Mouse (Mus musculus): ENCODE measurements around the gene Tnni2. TPM values are rescaled to one million over a fixed set of nuclear protein-coding genes. Genes with fewer than 3 reads are reported as not detected.
A peak's percentile ranks its signal among the peaks of the same experiment; 100 is the strongest.
"Not testable (repeated sequence)": the region's sequence is repeated elsewhere in the genome, so short reads cannot be mapped to it uniquely, and the experiment has no call there.

Gene Tnni2
- polyA plus RNA-seq, 1 experiment: 4.3 TPM

DNA sequence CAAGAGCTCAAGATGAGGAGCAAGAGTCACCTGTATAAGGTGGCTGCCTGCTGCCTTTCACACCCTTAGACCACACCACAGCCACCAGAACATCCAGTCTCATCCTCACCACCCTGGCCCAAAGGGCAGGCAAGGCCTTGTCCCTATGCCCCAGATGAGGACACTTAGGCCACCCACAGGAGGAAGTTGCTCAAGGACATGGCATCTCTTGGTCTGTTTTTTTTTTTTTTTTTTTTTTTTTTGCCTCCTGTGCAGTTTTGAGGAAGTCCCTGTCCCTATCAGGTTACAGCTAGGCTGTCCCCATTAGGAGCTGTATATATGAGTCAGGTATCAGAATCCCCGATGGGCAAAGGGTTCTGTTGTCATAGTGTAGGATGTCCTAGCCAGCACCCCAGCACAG is 42.4 kb upstream of the Tnni2 start:
- TF ChIP-seq POLR2A (IDR thresholded peaks at IDR 0.05; ENCODE audit: control insufficient read depth, extremely low read depth, insufficient read depth, low read length, poor library complexity) (no peak), CTCF (IDR thresholded peaks at IDR 0.05; ENCODE audit: borderline replicate concordance, control insufficient read depth, extremely low read depth, insufficient read depth, low read length, poor library complexity) (no peak)
- H3K27me3 ChIP-seq (ENCODE audit: control insufficient read depth, insufficient read depth, low read length): no peaks in the 10 kb centered on the region
- WGBS: 22% methylated on average over 1 of the region's 1 CpGs
- no peak for DNase-seq
- H3K4me3 ChIP-seq (ENCODE audit: control insufficient read depth, insufficient read depth, low read length): no peak overlapping the region
- H3K36me3 ChIP-seq (ENCODE audit: control insufficient read depth, insufficient read depth, low read length): no peaks in the 10 kb centered on the region
- peaks cover 20% of the 10 kb centered on the region for H3K4me1 ChIP-seq (replicated peaks; ENCODE audit: control insufficient read depth, insufficient read depth, low read length)
- no peak overlapping the region for H3K27ac ChIP-seq (ENCODE audit: control insufficient read depth, insufficient read depth, low read length)

DNA sequence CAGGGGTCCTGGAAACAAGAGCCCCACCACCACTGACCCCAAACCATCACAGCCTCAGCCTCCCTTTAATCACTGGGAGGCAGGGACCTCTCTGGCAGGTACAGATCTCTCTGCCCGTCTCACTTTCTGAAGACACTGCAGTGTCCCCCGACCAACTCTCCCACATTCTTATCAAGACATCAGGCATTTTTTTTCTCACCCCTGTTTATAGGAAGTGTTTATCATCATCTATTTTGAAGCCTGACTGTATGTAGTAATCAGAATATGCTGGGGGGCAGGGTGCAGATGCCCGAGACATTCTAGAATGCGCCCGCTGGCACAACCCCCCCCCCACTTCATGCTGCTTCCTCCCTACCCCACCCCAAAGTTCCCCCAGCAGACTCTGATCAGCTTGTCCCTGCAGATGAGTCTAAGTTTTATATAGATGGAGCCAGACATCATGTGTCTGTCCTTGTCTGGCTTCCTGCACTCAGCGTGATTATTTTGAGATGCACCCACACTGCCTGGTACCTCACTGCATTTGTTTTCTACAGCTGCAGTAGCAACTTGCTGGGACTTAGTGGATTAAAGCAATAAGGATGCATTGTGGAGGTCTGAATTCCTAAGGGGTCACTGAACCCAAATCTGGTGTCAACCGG is 41.4 kb upstream of the Tnni2 start:
- no peaks in the 10 kb centered on the region for H3K27me3 ChIP-seq (ENCODE audit: control insufficient read depth, insufficient read depth, low read length)
- H3K27ac ChIP-seq (ENCODE audit: control insufficient read depth, insufficient read depth, low read length): no peak overlapping the region
- H3K36me3 ChIP-seq (ENCODE audit: control insufficient read depth, insufficient read depth, low read length): no peaks in the 10 kb centered on the region
- TF ChIP-seq CTCF (IDR thresholded peaks at IDR 0.05; ENCODE audit: borderline replicate concordance, control insufficient read depth, extremely low read depth, insufficient read depth, low read length, poor library complexity) (no peak), POLR2A (IDR thresholded peaks at IDR 0.05; ENCODE audit: control insufficient read depth, extremely low read depth, insufficient read depth, low read length, poor library complexity) (no peak)
- WGBS: 70% methylated on average over 7 of the region's 7 CpGs
- H3K4me3 ChIP-seq (ENCODE audit: control insufficient read depth, insufficient read depth, low read length): no peak overlapping the region
- no peak for DNase-seq
- peaks cover 12% of the 10 kb centered on the region for H3K4me1 ChIP-seq (replicated peaks; ENCODE audit: control insufficient read depth, insufficient read depth, low read length)

DNA sequence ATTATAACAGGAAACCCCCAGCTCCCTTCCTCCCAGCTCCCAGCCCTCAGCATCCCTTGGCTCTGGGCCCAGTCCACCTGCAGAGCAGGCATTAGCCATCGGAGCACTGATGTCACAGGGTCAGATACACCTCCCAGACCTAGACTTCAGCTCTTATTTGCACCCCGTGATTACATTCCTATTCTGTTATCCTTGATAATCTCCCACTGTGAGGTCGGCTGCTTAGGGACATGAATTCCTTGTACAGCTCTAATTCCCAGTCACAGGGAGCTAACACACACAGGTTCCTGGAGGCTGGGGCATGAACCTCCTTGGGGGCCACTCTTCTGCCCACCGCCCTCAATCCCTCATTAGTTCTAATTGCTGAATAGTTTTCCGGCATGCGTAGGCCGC is 40.9 kb upstream of the Tnni2 start:
- no peak for DNase-seq
- Histone ChIP-seq H3K27ac (ENCODE audit: control insufficient read depth, insufficient read depth, low read length) (no peak overlapping the region), H3K4me3 (ENCODE audit: control insufficient read depth, insufficient read depth, low read length) (no peak overlapping the region), H3K27me3 (ENCODE audit: control insufficient read depth, insufficient read depth, low read length) (no peaks in the 10 kb centered on the region), H3K4me1 (replicated peaks; ENCODE audit: control insufficient read depth, insufficient read depth, low read length) (peaks cover 12% of the 10 kb centered on the region), H3K36me3 (ENCODE audit: control insufficient read depth, insufficient read depth, low read length) (no peaks in the 10 kb centered on the region)
- 92% methylated on average over 7 of the region's 7 CpGs for WGBS
- TF ChIP-seq CTCF (IDR thresholded peaks at IDR 0.05; ENCODE audit: borderline replicate concordance, control insufficient read depth, extremely low read depth, insufficient read depth, low read length, poor library complexity) (no peak), POLR2A (IDR thresholded peaks at IDR 0.05; ENCODE audit: control insufficient read depth, extremely low read depth, insufficient read depth, low read length, poor library complexity) (no peak)

DNA sequence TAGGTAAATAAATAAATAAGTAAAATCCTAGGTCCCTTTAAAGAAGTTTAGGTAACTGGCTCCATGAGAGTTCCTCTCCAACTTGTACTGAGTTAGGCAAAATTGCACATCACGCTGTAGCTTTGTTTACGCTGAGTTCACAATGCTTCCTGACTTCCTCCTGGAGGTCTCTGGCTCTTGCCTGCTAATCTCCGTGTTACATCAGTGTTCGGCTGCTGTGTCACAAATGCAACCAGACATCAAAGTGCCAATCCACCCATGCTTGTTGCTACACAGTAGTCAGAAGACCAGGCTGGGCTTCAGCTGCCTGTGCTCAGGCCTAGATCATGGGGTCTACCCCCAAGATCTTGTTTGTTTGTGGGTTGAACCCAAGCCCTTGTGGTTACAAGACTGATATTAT is 38.0 kb upstream of the Tnni2 start:
- peak; percentile 30 for DNase-seq
- peaks cover 12% of the 10 kb centered on the region for H3K4me1 ChIP-seq (replicated peaks; ENCODE audit: control insufficient read depth, insufficient read depth, low read length)
- H3K27me3 ChIP-seq (ENCODE audit: control insufficient read depth, insufficient read depth, low read length): no peaks in the 10 kb centered on the region
- no peak for TF ChIP-seq CTCF (IDR thresholded peaks at IDR 0.05; ENCODE audit: borderline replicate concordance, control insufficient read depth, extremely low read depth, insufficient read depth, low read length, poor library complexity)
- no peak for TF ChIP-seq POLR2A (IDR thresholded peaks at IDR 0.05; ENCODE audit: control insufficient read depth, extremely low read depth, insufficient read depth, low read length, poor library complexity)
- H3K27ac ChIP-seq (ENCODE audit: control insufficient read depth, insufficient read depth, low read length): no peak overlapping the region
- no peaks in the 10 kb centered on the region for H3K36me3 ChIP-seq (ENCODE audit: control insufficient read depth, insufficient read depth, low read length)
- no peak overlapping the region for H3K4me3 ChIP-seq (ENCODE audit: control insufficient read depth, insufficient read depth, low read length)
- 34% methylated on average over 4 of the region's 4 CpGs for WGBS

DNA sequence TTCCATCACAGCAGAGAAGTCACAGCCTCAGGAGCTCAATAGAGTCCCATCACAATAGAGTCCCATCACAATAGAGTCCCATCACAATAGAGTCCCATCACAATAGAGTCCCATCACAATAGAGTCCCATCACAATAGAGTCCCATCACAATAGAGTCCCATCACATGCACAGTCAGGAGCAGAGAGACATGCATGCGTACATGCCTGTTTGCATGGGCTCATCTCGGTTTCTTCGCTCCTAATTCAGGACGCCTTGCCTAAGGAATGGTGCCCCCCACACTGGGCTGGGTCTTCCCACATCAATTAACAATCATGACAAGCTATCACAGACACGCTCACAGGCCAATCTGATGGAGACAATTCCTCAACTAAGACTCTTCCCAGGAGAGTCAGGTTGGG is 36.5 kb upstream of the Tnni2 start:
- not testable (repeated sequence) for DNase-seq; H3K4me1 ChIP-seq (replicated peaks; ENCODE audit: control insufficient read depth, insufficient read depth, low read length); H3K4me3 ChIP-seq (ENCODE audit: control insufficient read depth, insufficient read depth, low read length); H3K36me3 ChIP-seq (ENCODE audit: control insufficient read depth, insufficient read depth, low read length); H3K27ac ChIP-seq (ENCODE audit: control insufficient read depth, insufficient read depth, low read length); H3K27me3 ChIP-seq (ENCODE audit: control insufficient read depth, insufficient read depth, low read length)
- 95% methylated on average over 5 of the region's 5 CpGs for WGBS

DNA sequence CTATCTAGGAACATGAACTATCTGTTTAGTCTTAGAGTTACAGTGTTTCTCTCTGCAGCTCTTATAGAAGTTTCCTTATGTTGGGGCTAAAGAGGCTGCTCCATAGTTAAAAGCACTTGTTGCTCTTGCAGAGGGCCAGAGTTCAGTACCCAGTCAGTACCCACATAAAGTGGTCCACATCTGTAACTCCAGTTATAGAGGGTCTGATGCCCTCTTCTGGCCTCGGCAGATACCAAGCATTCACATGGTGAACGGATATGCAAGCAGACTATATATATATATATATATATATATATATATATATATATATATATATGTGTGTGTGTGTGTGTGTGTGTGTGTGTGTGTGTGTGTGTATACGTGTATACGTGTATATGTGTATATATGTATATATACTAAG is 33.7 kb upstream of the Tnni2 start:
- Histone ChIP-seq H3K36me3 (ENCODE audit: control insufficient read depth, insufficient read depth, low read length) (no peaks in the 10 kb centered on the region), H3K4me3 (ENCODE audit: control insufficient read depth, insufficient read depth, low read length) (no peak overlapping the region), H3K27me3 (ENCODE audit: control insufficient read depth, insufficient read depth, low read length) (no peaks in the 10 kb centered on the region), H3K27ac (ENCODE audit: control insufficient read depth, insufficient read depth, low read length) (no peak overlapping the region), H3K4me1 (replicated peaks; ENCODE audit: control insufficient read depth, insufficient read depth, low read length) (peaks cover 8% of the 10 kb centered on the region)
- 47% methylated on average over 4 of the region's 4 CpGs for WGBS
- DNase-seq: peak; percentile 49
- no peak for TF ChIP-seq POLR2A (IDR thresholded peaks at IDR 0.05; ENCODE audit: control insufficient read depth, extremely low read depth, insufficient read depth, low read length, poor library complexity)
- no peak for TF ChIP-seq CTCF (IDR thresholded peaks at IDR 0.05; ENCODE audit: borderline replicate concordance, control insufficient read depth, extremely low read depth, insufficient read depth, low read length, poor library complexity)

DNA sequence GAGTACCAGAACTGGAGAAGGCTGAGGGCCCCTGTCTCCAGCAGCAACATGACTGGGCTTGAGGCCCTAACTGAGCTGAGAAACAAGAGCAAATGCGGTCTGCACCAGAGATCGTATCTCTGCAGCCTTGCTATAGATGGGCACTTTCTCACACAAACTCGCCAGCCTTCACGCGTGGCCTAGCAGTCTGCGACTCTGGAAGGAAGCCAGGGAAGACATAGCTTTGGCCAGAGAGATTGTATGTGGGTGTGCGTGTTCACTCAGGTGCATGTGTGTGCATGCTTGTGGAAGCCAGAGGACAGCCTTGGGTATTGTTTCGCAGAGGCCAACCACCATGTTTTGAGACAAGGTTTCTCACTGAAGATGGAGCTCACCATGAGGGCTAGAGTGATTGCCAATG is 32.9 kb upstream of the Tnni2 start:
- WGBS: 97% methylated on average over 8 of the region's 8 CpGs
- TF ChIP-seq POLR2A (IDR thresholded peaks at IDR 0.05; ENCODE audit: control insufficient read depth, extremely low read depth, insufficient read depth, low read length, poor library complexity) (no peak), CTCF (IDR thresholded peaks at IDR 0.05; ENCODE audit: borderline replicate concordance, control insufficient read depth, extremely low read depth, insufficient read depth, low read length, poor library complexity) (no peak)
- Histone ChIP-seq H3K27me3 (ENCODE audit: control insufficient read depth, insufficient read depth, low read length) (no peaks in the 10 kb centered on the region), H3K4me3 (ENCODE audit: control insufficient read depth, insufficient read depth, low read length) (no peak overlapping the region), H3K27ac (ENCODE audit: control insufficient read depth, insufficient read depth, low read length) (no peak overlapping the region), H3K4me1 (replicated peaks; ENCODE audit: control insufficient read depth, insufficient read depth, low read length) (peaks cover 4% of the 10 kb centered on the region), H3K36me3 (ENCODE audit: control insufficient read depth, insufficient read depth, low read length) (no peaks in the 10 kb centered on the region)
- DNase-seq: no peak
